Mouse (Mus musculus) heart, embryonic 14.5 days (tissue): ENCODE results near the gene Gm10322. TPM values are rescaled to one million over a fixed set of nuclear protein-coding genes. Genes with fewer than 3 reads are reported as not detected.

Experiments used
- ATAC-seq: fragments of 200-750 bp; cut with Nextera tagmentation; 2 replicates; pipeline ENCODE4 v1.8.0; 2017; ENCODE audit warnings: low read depth, moderate TSS enrichment; ENCODE audit not compliant: insufficient number of reproducible peaks, insufficient read depth, low FRiP score
- H3K27ac ChIP-seq, 2 experiments: fragments of 200-500 bp in 1 of 2; fragments of 300-500 bp in 1 of 2; sonication (generic) in 1 of 2; replicated peaks in 1 of 2; 2 replicates each; pipeline ENCODE4 v1.5.1; 2012 to 2014; ENCODE audit warnings: low read depth in 2 of 2, low read length in 2 of 2, control low read depth in 1 of 2, mild to moderate bottlenecking in 1 of 2, mixed read lengths in 1 of 2; ENCODE audit not compliant: control insufficient read depth in 1 of 2, insufficient read depth in 1 of 2
- H3K27me3 ChIP-seq: fragments of 300-500 bp; sonication (generic); 2 replicates; pipeline ENCODE4 v1.6.1; 2014; ENCODE audit warnings: mild to moderate bottlenecking, low read length, control low read depth; ENCODE audit not compliant: control insufficient read depth, insufficient read depth
- H3K36me3 ChIP-seq: fragments of 300-500 bp; sonication (generic); 2 replicates; pipeline ENCODE4 v1.6.1; 2014; ENCODE audit warnings: mild to moderate bottlenecking, control low read depth, low read length, mixed read lengths; ENCODE audit not compliant: control insufficient read depth, insufficient read depth
- H3K4me1 ChIP-seq, 2 experiments: fragments of 200-500 bp in 1 of 2; fragments of 300-500 bp in 1 of 2; sonication (generic) in 1 of 2; 2 replicates each; pipeline ENCODE4 v1.6.1; 2012 to 2014; ENCODE audit warnings: low read length in 2 of 2, control low read depth in 1 of 2, mixed read lengths in 1 of 2; ENCODE audit not compliant: control insufficient read depth in 2 of 2, insufficient read depth in 2 of 2
- H3K4me2 ChIP-seq: fragments of 300-500 bp; sonication (generic); 2 replicates; pipeline ENCODE4 v1.6.1; 2014; ENCODE audit warnings: mild to moderate bottlenecking, low read length
- H3K4me3 ChIP-seq, 2 experiments: fragments of 200-500 bp in 1 of 2; fragments of 300-500 bp in 1 of 2; sonication (generic) in 1 of 2; 2 replicates each; pipeline ENCODE4 v1.5.1; 2012 to 2014; ENCODE audit warnings: low read length in 2 of 2, mild to moderate bottlenecking in 2 of 2, control low read depth in 1 of 2, low read depth in 1 of 2, moderate library complexity in 1 of 2; ENCODE audit not compliant: control insufficient read depth in 1 of 2, insufficient read depth in 1 of 2
- H3K9ac ChIP-seq: fragments of 300-500 bp; sonication (generic); 2 replicates; pipeline ENCODE4 v1.6.1; 2014; ENCODE audit warnings: mild to moderate bottlenecking, low read length
- H3K9me3 ChIP-seq: fragments of 300-500 bp; sonication (generic); 2 replicates; pipeline ENCODE4 v1.6.1; 2016; ENCODE audit warnings: low read length, control low read depth; ENCODE audit not compliant: control insufficient read depth
- WGBS: fragments of 180-500 bp; shearing (Covaris S2); extraction: QIAGEN DNeasy Blood & Tissue Kit; methylation state at CpG from one replicate; pipeline ENCODE4 v1.1.7; 2014; 5-methylcytosine and 5-hydroxymethylcytosine counted together
- polyA plus RNA-seq: library from polyadenylated mRNA; unstranded; fragments of >200 nt; fragmentation: Nextera tagmentation; extraction: Ambion mirVana; gene quantifications from 2 replicates; pipeline ENCODE4 v1.2.1, GENCODE M21; 2014

Gene Gm10322
- polyA plus RNA-seq, 1 experiment from 2014 or later: not detected

DNA sequence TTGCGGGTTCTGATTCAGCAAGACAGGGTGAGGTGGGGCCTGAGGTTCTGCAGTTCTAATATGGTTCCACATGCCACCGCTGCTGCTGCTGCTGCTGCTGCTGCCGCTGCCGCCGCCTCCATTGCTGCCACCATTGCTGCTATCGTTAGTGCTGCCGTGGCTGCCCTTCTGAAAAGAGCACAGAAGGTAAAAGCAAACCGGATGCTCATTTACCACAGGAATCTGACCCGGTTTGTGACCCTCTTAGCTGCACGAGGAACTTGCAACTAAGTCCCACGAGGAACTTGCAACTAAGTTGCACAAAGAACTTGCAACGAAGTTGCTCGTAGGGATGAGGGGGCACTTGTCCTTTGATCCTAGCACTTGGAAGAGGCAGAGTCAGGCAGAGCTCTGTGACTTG lies 40.9 kb downstream of the Gm10322 start:
- no peak overlapping the region for H3K27ac ChIP-seq
- H3K36me3 ChIP-seq: no peaks in the 10 kb centered on the region
- WGBS: 80% methylated on average over 13 of the region's 13 CpGs
- H3K9ac ChIP-seq: no peak overlapping the region
- no peaks in the 10 kb centered on the region for H3K27me3 ChIP-seq
- no peak overlapping the region for H3K4me2 ChIP-seq
- no peak for ATAC-seq
- H3K4me3 ChIP-seq: no peak overlapping the region
- no peaks in the 10 kb centered on the region for H3K4me1 ChIP-seq
- 0 out of 2 replicates have a peak, but pooled peaks cover 4% of the 10 kb centered on the region for H3K9me3 ChIP-seq

DNA sequence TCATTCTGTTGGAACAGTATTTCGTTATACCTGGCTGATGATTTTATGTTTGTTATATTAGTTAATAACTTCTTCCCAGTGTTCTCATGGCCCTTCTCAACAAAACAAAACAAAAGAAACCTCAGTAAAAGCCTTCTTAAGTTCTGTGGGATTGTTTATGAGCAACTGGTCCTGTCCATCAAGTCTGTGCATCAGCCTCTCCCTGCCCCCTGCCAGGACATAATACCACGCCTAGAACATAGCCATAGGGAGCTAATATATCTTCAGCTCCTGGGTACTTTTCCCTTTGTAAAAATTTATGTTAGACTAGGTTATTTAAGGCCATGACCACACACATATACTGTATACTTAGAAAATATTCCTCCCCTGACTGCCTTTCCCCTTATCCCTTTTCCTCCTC lies 48.9 kb downstream of the Gm10322 start:
- no peak overlapping the region for H3K4me2 ChIP-seq
- peaks cover 3 to 7% of the 10 kb centered on the region in 2 experiments; a peak in 2 of 4 replicates for H3K4me1 ChIP-seq
- no peaks in the 10 kb centered on the region for H3K27me3 ChIP-seq
- H3K4me3 ChIP-seq: no peak overlapping the region
- no peaks in the 10 kb centered on the region for H3K36me3 ChIP-seq
- no peak overlapping the region for H3K9ac ChIP-seq
- H3K27ac ChIP-seq: no peak overlapping the region
- H3K9me3 ChIP-seq: 0 out of 2 replicates have a peak, but pooled peaks cover 4% of the 10 kb centered on the region
- WGBS: 76% methylated on average over 2 of the region's 2 CpGs
- no peak for ATAC-seq

DNA sequence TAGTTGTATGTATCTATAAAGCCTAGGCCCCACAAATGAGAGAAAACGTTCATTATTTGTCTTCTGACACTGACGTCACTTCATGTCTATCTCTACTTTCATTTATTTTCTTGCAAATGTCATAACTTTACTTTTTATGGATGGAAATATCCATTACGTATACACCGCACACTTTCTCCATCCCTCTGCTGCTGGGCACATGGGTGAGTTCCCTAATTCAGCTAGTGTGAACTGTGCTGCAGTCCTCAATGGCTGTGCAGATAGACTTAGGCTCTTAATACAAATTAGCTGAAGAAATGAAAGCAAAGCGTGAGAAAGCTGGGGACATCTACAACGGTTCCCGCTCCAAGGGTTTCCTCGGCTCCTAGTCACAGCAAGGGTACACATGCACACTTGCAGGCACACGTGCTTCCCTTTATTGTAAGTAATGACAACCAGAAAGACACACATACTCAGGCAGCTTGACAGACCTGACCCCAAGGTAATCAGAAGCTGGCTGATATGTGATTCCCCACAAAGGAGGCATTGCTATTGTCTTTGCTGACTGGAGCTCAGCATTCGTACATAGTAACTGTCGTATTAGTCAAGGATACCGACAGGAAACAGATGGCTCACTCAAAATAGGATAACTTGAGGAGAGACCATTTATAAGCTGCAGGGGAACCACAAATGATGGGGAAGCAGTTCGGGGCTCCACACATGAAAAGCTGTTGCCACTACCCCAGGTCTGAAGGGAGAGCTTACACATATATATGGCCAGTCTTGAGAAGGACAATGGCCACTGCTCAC lies 49.8 kb downstream of the Gm10322 start:
- Histone ChIP-seq H3K4me3 (no peak overlapping the region), H3K9me3 (no peaks in the 10 kb centered on the region), H3K27me3 (no peaks in the 10 kb centered on the region), H3K9ac (no peak overlapping the region), H3K4me1 (peaks cover 3 to 7% of the 10 kb centered on the region in 2 experiments; a peak in 2 of 4 replicates), H3K27ac (no peak overlapping the region), H3K36me3 (no peaks in the 10 kb centered on the region), H3K4me2 (no peak overlapping the region)
- 55% methylated on average over 13 of the region's 13 CpGs for WGBS
- no peak for ATAC-seq

Other genes starting within 250 kb of the Gm10322 start
- gene Gm10273, start 220.4 kb upstream of the Gm10322 start, polyA plus RNA-seq: 7.6 and 11.6 TPM in 2 replicates
- gene Pla2g12b, start 212.4 kb upstream of the Gm10322 start, polyA plus RNA-seq: 0.50 and 0.55 TPM in 2 replicates
- 4.7 and 5.6 TPM in 2 replicates for gene Oit3, start 174.3 kb upstream of the Gm10322 start, polyA plus RNA-seq
- 28.1 and 28.8 TPM in 2 replicates for gene Mcu, start 629 bp downstream of the Gm10322 start, polyA plus RNA-seq
- 39.0 and 42.5 TPM in 2 replicates for gene Micu1, start 86.4 kb downstream of the Gm10322 start, polyA plus RNA-seq